Mouse (Mus musculus) embryonic fibroblast, embryonic 13.5 days (primary cell): ENCODE measurements around the gene 4930579F01Rik. TPM values are rescaled to one million over a fixed set of nuclear protein-coding genes. Genes with fewer than 3 reads are reported as not detected.

Experiments
- H3K27ac ChIP-seq: 2 replicates; pipeline ENCODE4 v1.5.1; 2012; ENCODE audit warnings: low read length, control low read depth, inconsistent platforms; ENCODE audit not compliant: insufficient read depth
- H3K4me1 ChIP-seq: 2 replicates; pipeline ENCODE4 v1.6.1; 2011; ENCODE audit warnings: low read length; ENCODE audit not compliant: control insufficient read depth, insufficient read depth
- H3K4me3 ChIP-seq: 2 replicates; pipeline ENCODE4 v1.5.1; 2011; ENCODE audit warnings: mild to moderate bottlenecking, control low read depth, low read length; ENCODE audit not compliant: insufficient read depth
- CTCF ChIP-seq: IDR thresholded peaks from 2 replicates; pipeline ENCODE4 v1.5.1; 2011; ENCODE audit warnings: mild to moderate bottlenecking, control low read depth, low read length, moderate library complexity, borderline replicate concordance; ENCODE audit not compliant: insufficient read depth
- POLR2A ChIP-seq: IDR thresholded peaks from 2 replicates; pipeline ENCODE4 v1.6.1; 2011; ENCODE audit warnings: low read depth, mild to moderate bottlenecking, control low read depth, low read length, moderate library complexity
- polyA plus RNA-seq: library from polyadenylated mRNA; stranded (reverse); fragments of >200 nt; gene quantifications from 2 replicates; pipeline ENCODE4 v1.2.4, GENCODE M21; 2011; ENCODE audit warnings: low read depth; ENCODE audit not compliant: missing spikeins, insufficient read length

The 4930579F01Rik gene
- polyA plus RNA-seq, 1 experiment: not detected

DNA sequence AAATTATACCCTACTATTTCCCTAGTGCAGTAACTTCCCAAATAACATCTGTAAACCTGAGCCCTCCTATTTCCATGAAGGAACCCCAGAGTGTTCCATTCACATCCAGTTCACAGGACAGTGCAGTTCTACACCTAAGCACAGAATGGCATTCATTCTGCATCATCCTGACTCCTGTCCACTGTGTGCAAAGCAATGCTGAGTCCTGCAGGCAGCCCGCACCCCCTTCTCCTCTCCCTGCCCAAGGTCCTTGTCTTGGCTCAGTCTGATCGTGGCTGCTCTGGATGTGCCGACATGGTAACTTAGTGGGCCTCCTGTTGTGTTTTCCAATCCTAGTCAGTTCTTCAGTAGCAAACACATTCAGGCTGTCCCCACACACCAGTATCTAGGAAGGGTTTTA is 36.6 kb upstream of the 4930579F01Rik start:
- Histone ChIP-seq H3K27ac (no peak overlapping the region), H3K4me3 (no peak overlapping the region), H3K4me1 (no peaks in the 10 kb centered on the region)
- TF ChIP-seq POLR2A (no peak), CTCF (no peak)

DNA sequence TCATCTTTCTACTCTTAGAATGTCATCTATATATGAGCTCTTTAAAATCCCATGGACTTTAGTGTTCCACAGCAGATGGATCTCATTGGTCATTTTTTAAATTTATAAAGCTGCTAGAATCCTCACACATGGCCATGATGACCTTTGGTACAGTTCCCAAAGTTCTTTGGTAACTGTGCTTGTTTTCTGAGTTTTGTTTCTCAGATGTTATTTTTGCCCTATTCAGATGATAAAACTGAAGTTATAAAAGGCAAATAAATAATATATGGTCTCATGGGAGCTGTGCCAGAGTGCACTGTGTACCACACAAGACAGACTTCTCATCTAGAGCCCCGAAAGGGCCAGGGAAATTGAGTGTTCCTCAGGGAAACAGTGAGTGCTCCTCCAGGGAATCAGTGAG is 35.8 kb upstream of the 4930579F01Rik start:
- no peak for TF ChIP-seq CTCF
- TF ChIP-seq POLR2A: no peak
- H3K4me3 ChIP-seq: no peak overlapping the region
- H3K27ac ChIP-seq: no peak overlapping the region
- no peaks in the 10 kb centered on the region for H3K4me1 ChIP-seq

DNA sequence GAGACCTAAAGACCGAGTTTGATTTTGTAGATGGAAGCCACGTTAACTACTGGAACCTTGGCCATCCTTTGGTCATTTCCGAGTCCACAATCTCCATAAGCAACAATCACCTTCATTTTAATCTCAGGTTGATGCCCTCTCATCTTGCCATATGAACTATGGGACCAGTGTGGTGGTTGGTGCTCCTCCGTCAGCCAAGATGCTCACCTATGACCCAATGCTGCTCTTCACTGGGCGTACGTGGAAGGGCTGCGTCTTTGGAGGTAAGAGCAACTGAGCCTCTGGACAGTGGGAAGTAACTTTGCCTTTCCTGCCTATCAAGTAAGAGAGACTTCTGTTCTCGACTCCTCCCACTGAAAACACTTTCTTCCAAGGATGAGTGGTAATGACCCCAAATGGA is 34.2 kb upstream of the 4930579F01Rik start:
- Histone ChIP-seq H3K27ac (no peak overlapping the region), H3K4me3 (no peak overlapping the region), H3K4me1 (no peaks in the 10 kb centered on the region)
- TF ChIP-seq POLR2A: no peak
- no peak for TF ChIP-seq CTCF

DNA sequence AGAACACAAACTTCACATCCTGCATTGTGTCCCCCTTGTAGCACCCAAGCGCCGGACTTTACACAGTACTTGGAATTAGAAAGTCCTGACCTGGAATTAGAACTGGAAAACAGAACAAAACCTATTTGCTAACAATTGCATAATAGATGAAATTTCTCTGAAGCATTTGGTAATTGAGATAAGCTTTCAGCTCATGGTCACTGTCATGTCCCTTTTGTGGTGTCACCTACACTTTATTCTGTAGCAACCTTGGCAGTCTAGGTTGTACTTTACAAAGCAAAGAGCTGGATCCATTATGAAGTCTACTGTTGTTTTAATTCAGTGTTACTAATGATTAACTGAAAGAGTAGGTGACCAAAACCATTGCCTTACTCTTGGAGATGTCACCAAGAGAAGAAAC is 33.5 kb upstream of the 4930579F01Rik start:
- no peaks in the 10 kb centered on the region for H3K4me1 ChIP-seq
- no peak overlapping the region for H3K27ac ChIP-seq
- TF ChIP-seq POLR2A (no peak), CTCF (no peak)
- H3K4me3 ChIP-seq: no peak overlapping the region

DNA sequence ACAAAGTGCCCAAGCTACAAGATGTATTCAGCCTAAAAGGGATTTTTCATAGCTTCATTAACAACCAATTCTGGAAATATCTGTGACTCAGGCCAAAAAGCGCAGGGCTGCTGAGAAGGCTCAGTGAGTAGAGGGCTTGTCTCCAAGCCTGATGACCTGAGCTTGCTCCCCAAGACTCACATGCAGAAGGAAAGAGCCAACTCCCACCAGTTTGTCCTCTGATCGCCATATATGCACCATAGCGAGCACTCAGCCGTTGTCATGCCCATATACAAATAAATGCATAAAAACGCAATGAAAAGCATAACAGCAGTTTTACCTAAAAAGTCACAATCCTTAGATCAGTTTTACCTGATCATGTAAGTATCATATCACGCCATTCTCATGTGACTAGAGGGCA is 32.9 kb upstream of the 4930579F01Rik start:
- no peaks in the 10 kb centered on the region for H3K4me1 ChIP-seq
- TF ChIP-seq POLR2A: no peak
- no peak for TF ChIP-seq CTCF
- no peak overlapping the region for H3K27ac ChIP-seq
- H3K4me3 ChIP-seq: no peak overlapping the region

DNA sequence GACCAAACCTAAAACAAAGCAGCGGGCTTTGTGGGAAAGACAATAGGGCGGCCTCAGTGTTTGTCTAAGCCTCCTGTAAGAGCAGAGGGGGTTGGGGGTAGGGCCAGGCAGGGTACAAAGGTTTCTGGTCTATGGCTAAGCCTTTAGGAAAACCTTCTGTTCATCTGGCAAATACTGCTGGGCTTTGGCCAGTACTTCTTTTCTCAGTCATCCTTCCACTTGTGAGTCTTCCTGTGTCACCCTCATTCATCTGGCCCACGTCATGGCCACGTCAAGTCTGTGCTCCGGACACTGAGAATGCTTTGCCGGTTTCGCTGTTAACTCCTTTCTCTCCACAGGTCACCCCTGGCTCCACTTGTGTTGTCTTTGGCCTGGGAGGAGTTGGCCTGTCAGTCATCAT is 32.2 kb upstream of the 4930579F01Rik start:
- no peak for TF ChIP-seq CTCF
- no peak for TF ChIP-seq POLR2A
- no peak overlapping the region for H3K27ac ChIP-seq
- no peak overlapping the region for H3K4me3 ChIP-seq
- no peaks in the 10 kb centered on the region for H3K4me1 ChIP-seq

DNA sequence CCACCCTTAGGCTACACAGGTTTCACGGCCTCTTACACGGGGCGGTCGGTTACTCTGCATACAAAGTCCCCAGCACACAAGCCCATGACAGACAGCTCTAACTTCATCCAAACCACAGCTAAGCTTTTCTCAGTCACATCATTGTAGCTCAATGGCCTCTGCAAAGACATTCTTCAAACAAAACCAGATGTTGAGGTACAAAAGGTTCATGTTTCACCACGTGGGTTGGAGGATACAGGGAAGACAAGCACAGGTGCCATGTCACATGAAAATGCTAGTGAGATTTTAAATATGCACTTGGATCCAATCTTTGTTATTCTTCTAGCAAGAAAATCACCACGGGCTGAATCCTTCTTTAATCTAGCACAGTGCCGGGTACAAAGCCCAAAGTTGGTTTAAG is 31.7 kb upstream of the 4930579F01Rik start:
- H3K27ac ChIP-seq: no peak overlapping the region
- no peak for TF ChIP-seq POLR2A
- no peak for TF ChIP-seq CTCF
- no peak overlapping the region for H3K4me3 ChIP-seq
- H3K4me1 ChIP-seq: no peaks in the 10 kb centered on the region

DNA sequence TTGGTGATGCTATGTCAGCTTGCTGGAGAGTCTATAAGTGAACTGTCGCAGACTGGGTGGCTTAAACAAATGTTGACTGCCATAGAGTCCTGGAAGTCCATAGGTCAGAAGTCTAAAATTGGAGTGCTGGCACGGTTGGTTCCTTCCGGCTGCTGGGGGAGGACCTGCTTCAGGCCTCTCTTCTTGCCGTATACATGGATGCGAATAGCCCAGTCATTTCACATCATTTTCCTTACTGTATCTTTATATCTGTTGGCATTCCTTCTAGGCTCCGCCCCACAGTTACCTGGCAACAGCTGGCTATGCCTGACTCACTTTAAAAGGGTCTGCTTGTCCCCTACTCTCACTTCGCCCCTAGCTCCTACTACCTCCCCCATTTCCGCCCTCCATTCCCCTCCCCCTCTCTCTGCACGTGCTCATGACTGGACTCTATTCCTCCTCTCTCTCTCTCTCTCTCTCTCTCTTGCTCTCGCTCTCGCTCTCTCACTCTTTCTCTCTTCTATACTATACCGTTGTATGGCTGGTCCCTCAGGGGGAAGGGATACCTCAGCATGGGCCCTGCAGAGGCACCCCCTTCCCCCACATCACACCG is 30.8 kb upstream of the 4930579F01Rik start:
- no peak for TF ChIP-seq CTCF
- no peak for TF ChIP-seq POLR2A
- no peak overlapping the region for H3K27ac ChIP-seq
- H3K4me3 ChIP-seq: no peak overlapping the region
- H3K4me1 ChIP-seq: no peaks in the 10 kb centered on the region

DNA sequence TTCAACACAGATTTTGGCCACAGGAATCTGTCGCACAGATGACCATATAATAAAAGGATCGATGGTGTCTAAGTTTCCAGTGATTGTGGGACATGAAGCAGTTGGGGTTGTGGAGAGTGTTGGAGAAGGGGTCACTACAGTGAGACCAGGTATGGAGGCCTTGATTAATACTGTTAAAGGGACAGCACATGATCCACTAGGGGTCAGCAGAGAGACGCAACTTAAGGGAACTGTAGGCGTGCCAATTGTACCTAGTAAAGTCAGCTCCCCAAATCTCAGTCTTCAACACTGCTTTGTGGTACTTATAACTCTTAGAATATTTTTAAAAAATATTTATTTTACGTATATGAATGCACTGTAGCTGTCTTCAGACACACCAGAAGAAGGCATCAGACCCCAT is 29.3 kb upstream of the 4930579F01Rik start:
- TF ChIP-seq CTCF: peak; percentile 41; the same call in 1 of the 2 replicates
- TF ChIP-seq POLR2A: no peak
- Histone ChIP-seq H3K4me1 (no peaks in the 10 kb centered on the region), H3K27ac (no peak overlapping the region), H3K4me3 (no peak overlapping the region)

DNA sequence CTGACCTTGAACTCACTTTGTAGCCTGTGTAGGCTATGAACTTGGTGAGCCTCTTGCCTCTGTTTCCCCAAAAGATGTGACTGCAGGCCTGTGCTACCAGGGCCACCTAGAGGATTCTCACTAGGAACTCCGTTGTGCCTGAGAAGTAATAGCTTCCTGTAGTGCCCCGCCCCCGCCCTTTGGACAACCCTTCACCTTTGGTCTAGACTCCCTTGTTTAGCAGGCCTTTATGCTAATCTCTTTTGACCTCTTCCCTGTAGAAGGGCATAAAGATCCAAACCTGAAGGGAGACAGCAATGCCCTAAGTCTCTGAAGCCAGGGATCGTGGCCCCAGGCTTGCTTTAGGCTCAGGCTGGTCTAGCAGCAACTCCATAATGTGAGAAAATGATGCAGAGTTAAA is 28.9 kb upstream of the 4930579F01Rik start:
- Histone ChIP-seq H3K27ac (no peak overlapping the region), H3K4me3 (no peak overlapping the region), H3K4me1 (0 out of 2 replicates have a peak, but pooled peaks cover 4% of the 10 kb centered on the region)
- TF ChIP-seq CTCF (no peak), POLR2A (no peak)
